Mouse (Mus musculus): ENCODE results near the gene Galnt4. TPM values are rescaled to one million over a fixed set of nuclear protein-coding genes. Genes with fewer than 3 reads are reported as not detected.

The Galnt4 gene
- polyA plus RNA-seq, 1 experiment = 1.00 TPM

DNA sequence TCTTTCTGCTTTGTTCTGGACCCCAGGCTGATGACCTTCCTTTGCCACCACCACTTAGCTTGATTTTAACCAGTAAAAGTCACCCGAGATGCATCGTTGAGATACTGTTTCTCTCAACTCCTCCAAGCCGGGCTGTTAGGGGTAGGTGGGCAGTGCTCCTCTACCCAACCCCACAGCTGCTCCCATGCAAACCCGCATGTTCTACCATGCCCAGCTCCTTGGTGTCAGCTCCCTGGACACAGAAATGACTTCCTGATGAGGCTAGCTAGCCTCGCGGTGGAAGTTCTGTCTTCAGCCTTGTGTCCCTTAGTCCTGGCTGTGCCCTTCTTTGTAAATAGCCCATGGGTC is 22.7 kb upstream of the Galnt4 start:
- Histone ChIP-seq H3K27me3 (replicated peaks) (peaks cover 21% of the 10 kb centered on the region), H3K9me3 (no peaks in the 10 kb centered on the region), H3K4me3 (replicated peaks) (no peak overlapping the region), H3K4me1 (peaks cover 15% of the 10 kb centered on the region), H3K36me3 (replicated peaks; ENCODE audit: low read length) (no peaks in the 10 kb centered on the region)
- TF ChIP-seq GATA1 (IDR thresholded peaks at IDR 0.05; ENCODE audit: borderline replicate concordance, low read length) (no peak), FLI1 (IDR thresholded peaks at IDR 0.05; ENCODE audit: low read length) (no peak)

GRCm38 (mm10) chr10:99086029-99086428 is 21.9 kb upstream of the Galnt4 start:
- H3K4me3 ChIP-seq (replicated peaks) = no peak overlapping the region
- peaks cover 15% of the 10 kb centered on the region for H3K4me1 ChIP-seq
- no peaks in the 10 kb centered on the region for H3K36me3 ChIP-seq (replicated peaks; ENCODE audit: low read length)
- no peaks in the 10 kb centered on the region for H3K9me3 ChIP-seq
- peaks cover 21% of the 10 kb centered on the region for H3K27me3 ChIP-seq (replicated peaks)
- TF ChIP-seq GATA1 (IDR thresholded peaks at IDR 0.05; ENCODE audit: borderline replicate concordance, low read length) = no peak
- no peak for TF ChIP-seq FLI1 (IDR thresholded peaks at IDR 0.05; ENCODE audit: low read length)

GRCm38 (mm10) chr10:99089906-99090305 is 18.1 kb upstream of the Galnt4 start:
- H3K4me3 ChIP-seq (replicated peaks) = no peak overlapping the region
- peaks cover 11% of the 10 kb centered on the region for H3K9me3 ChIP-seq
- H3K27me3 ChIP-seq (replicated peaks) = peaks cover 12% of the 10 kb centered on the region
- H3K4me1 ChIP-seq = peaks cover 5% of the 10 kb centered on the region; the same call in 1 of the 2 replicates
- TF ChIP-seq FLI1 (IDR thresholded peaks at IDR 0.05; ENCODE audit: low read length) (no peak), GATA1 (IDR thresholded peaks at IDR 0.05; ENCODE audit: borderline replicate concordance, low read length) (no peak)
- H3K36me3 ChIP-seq (replicated peaks; ENCODE audit: low read length) = no peaks in the 10 kb centered on the region

DNA sequence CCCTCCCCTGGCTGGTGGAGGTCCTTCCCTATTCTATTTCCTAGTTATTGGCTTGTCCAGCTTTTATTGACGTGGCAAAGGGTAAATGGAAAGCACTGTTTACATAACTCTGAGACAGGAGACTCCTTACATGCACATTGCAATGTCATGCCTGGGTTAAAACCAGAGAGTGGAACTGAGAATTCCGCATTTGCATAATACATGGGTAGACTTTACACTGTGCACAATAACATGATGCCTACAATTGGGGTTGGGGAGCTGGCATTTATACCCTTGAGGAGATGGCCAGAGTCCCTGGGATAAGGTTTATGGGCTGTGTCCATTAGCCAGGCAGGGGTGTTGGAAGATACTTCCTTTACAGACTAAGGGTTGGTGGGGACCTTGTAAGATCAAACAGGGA is 14.6 kb upstream of the Galnt4 start:
- peaks cover 7% of the 10 kb centered on the region for H3K4me1 ChIP-seq
- H3K27me3 ChIP-seq (replicated peaks) = no peaks in the 10 kb centered on the region
- peaks cover 11% of the 10 kb centered on the region for H3K9me3 ChIP-seq
- TF ChIP-seq GATA1 (IDR thresholded peaks at IDR 0.05; ENCODE audit: borderline replicate concordance, low read length) (no peak), FLI1 (IDR thresholded peaks at IDR 0.05; ENCODE audit: low read length) (no peak)
- no peak overlapping the region for H3K4me3 ChIP-seq (replicated peaks)
- H3K36me3 ChIP-seq (replicated peaks; ENCODE audit: low read length) = no peaks in the 10 kb centered on the region

DNA sequence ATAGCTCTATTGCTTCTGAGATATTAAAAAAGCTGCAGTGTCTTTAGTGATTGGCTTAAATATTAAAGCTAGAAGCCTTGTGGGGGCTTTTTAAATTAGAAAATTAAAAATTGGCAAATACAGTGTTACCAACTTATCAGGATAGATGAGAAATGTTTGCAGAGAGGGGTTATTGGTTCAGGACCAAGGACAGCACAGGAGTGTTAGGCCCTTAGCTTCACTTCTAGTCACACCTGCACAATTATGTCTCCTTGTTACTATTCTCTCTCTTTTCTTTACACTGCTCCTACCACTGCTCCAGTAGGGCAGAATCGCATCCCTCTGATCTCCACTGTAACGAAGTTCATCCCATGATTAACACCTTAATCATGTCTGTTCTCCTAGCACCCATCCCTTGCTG is 12.8 kb upstream of the Galnt4 start:
- Histone ChIP-seq H3K36me3 (replicated peaks; ENCODE audit: low read length) (no peaks in the 10 kb centered on the region), H3K27me3 (replicated peaks) (no peaks in the 10 kb centered on the region), H3K9me3 (peaks cover 11% of the 10 kb centered on the region), H3K4me1 (peaks cover 7% of the 10 kb centered on the region), H3K4me3 (replicated peaks) (no peak overlapping the region)
- no peak for TF ChIP-seq GATA1 (IDR thresholded peaks at IDR 0.05; ENCODE audit: borderline replicate concordance, low read length)

DNA sequence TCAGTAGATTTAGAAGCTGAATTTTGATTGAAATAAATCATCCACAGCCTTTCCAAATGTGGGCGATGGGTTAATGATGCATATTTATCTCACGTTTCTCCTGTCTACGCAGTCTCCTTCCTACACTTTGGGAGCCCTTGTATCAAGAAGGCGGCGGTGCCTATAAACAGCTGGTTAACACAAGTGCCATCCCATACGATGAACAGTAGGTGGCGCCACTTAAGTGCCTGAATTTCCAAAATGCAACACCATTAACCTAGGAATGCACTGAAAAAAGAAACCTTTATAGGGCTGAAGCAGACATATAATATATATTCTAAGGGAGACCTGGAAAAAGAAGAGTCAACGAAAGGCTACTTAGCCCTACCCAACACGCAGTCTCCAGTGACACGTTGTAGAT is 10.6 kb upstream of the Galnt4 start:
- no peak overlapping the region for H3K4me3 ChIP-seq (replicated peaks)
- no peaks in the 10 kb centered on the region for H3K27me3 ChIP-seq (replicated peaks)
- H3K36me3 ChIP-seq (replicated peaks; ENCODE audit: low read length) = no peaks in the 10 kb centered on the region
- TF ChIP-seq GATA1 (IDR thresholded peaks at IDR 0.05; ENCODE audit: borderline replicate concordance, low read length) (no peak), FLI1 (IDR thresholded peaks at IDR 0.05; ENCODE audit: low read length) (no peak)
- H3K9me3 ChIP-seq = peaks cover 11% of the 10 kb centered on the region
- H3K4me1 ChIP-seq = peaks cover 7% of the 10 kb centered on the region

DNA sequence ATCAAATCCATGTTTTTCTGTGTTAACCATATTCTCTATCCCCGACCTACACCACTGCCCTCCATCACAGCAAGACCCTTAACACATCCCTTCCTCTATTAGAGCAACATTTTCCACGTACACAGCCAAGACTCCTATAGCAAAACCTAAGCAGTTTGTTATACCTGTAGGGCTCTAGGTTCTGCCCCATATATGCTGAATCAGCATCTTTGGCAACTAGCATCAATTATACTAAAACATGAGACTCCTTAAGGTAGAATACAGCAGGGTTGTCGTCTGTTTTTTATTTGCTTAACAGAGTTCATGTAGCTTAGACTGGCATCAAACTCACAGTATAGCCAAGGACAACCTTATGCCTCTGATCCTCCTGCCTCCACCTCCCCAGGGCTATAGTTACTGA is 2.4 kb upstream of the Galnt4 start:
- Histone ChIP-seq H3K4me1 (peaks cover 21% of the 10 kb centered on the region), H3K4me3 (replicated peaks) (peak overlapping the region; percentile 42), H3K27me3 (replicated peaks) (no peaks in the 10 kb centered on the region), H3K36me3 (replicated peaks; ENCODE audit: low read length) (peaks cover 23% of the 10 kb centered on the region), H3K9me3 (peaks cover 16% of the 10 kb centered on the region; the same call in 1 of the 2 replicates)
- TF ChIP-seq GATA1 (IDR thresholded peaks at IDR 0.05; ENCODE audit: borderline replicate concordance, low read length) = no peak
- no peak for TF ChIP-seq FLI1 (IDR thresholded peaks at IDR 0.05; ENCODE audit: low read length)

DNA sequence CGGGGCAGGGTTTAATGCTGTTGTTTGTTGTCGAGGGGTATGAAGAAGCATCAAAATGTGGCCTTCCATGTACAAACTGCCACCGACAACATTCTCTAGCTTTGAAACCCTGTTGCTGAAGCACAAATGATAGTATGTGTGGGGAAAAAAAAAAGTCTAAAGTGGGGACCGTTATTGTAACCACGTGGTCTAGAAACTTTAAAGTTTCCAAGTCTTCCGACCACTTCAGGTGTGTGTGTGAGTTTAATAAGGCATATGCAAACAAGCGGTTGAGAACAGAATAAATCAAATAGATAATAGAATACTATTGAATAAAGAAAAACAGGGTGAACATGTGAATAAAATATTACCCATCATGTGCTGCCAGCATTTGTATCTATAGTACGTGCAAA is 1.7 kb upstream of the Galnt4 start:
- peaks cover 30% of the 10 kb centered on the region for H3K36me3 ChIP-seq (replicated peaks; ENCODE audit: low read length)
- TF ChIP-seq GATA1 (IDR thresholded peaks at IDR 0.05; ENCODE audit: borderline replicate concordance, low read length) (no peak), FLI1 (IDR thresholded peaks at IDR 0.05; ENCODE audit: low read length) (no peak)
- H3K27me3 ChIP-seq (replicated peaks) = no peaks in the 10 kb centered on the region
- H3K4me3 ChIP-seq (replicated peaks) = peak overlapping the region; percentile 96
- peaks cover 27% of the 10 kb centered on the region for H3K4me1 ChIP-seq
- peaks cover 16% of the 10 kb centered on the region; the same call in 1 of the 2 replicates for H3K9me3 ChIP-seq

GRCm38 (mm10) chr10:99106703-99107631 is 992 bp upstream of the Galnt4 start, which contains the start of gene Poc1b:
Gene Poc1b (plus strand): TSS chr10:99107036.
- Histone ChIP-seq H3K36me3 (replicated peaks; ENCODE audit: low read length) (peaks cover 32% of the 10 kb centered on the region), H3K4me1 (peaks cover 29% of the 10 kb centered on the region), H3K4me3 (replicated peaks) (peak within 1 kb of the TSS; percentile 96), H3K9me3 (peaks cover 16% of the 10 kb centered on the region; the same call in 1 of the 2 replicates), H3K27me3 (replicated peaks) (no peaks in the 10 kb centered on the region)
- TF ChIP-seq GATA1 (IDR thresholded peaks at IDR 0.05; ENCODE audit: borderline replicate concordance, low read length) (no peak), FLI1 (IDR thresholded peaks at IDR 0.05; ENCODE audit: low read length) (no peak)

GRCm38 (mm10) chr10:99108431-99108982 is 548 bp downstream of the Galnt4 start:
- Histone ChIP-seq H3K36me3 (replicated peaks; ENCODE audit: low read length) (peaks cover 29% of the 10 kb centered on the region), H3K9me3 (peaks cover 13% of the 10 kb centered on the region; the same call in 1 of the 2 replicates), H3K27me3 (replicated peaks) (no peaks in the 10 kb centered on the region), H3K4me1 (peaks cover 36% of the 10 kb centered on the region), H3K4me3 (replicated peaks) (peak overlapping the region; percentile 96)
- TF ChIP-seq GATA1 (IDR thresholded peaks at IDR 0.05; ENCODE audit: borderline replicate concordance, low read length) (no peak), FLI1 (IDR thresholded peaks at IDR 0.05; ENCODE audit: low read length) (no peak)

Data from megakaryocyte, embryonic 14.5 days (primary cell).